Mouse (Mus musculus) neural tube, embryonic 15.5 days (tissue): ENCODE data around the gene Trmt112. TPM values are rescaled to one million over a fixed set of nuclear protein-coding genes. Genes with fewer than 3 reads are reported as not detected.
"Not testable (repeated sequence)": the region's sequence is repeated elsewhere in the genome, so short reads cannot be mapped to it uniquely, and the experiment has no call there.

Source experiments
- ATAC-seq: fragments of 200-750 bp; cut with Nextera tagmentation; 2 replicates; pipeline ENCODE4 v1.8.0; 2017; ENCODE audit warnings: mild to moderate bottlenecking, moderate TSS enrichment, moderate library complexity; ENCODE audit not compliant: low FRiP score
- H3K27ac ChIP-seq: fragments of 300-500 bp; sonication (generic); replicated peaks from 2 replicates; pipeline ENCODE4 v1.5.1; 2015; ENCODE audit warnings: mild to moderate bottlenecking, inconsistent platforms
- H3K27me3 ChIP-seq: fragments of 300-500 bp; sonication (generic); replicated peaks from 2 replicates; pipeline ENCODE4 v1.6.1; 2015; ENCODE audit warnings: inconsistent platforms
- H3K36me3 ChIP-seq: fragments of 300-500 bp; sonication (generic); 2 replicates; pipeline ENCODE4 v1.6.1; 2015; ENCODE audit warnings: inconsistent platforms
- H3K4me1 ChIP-seq: fragments of 300-500 bp; sonication (generic); 2 replicates; pipeline ENCODE4 v1.6.1; 2015; ENCODE audit warnings: inconsistent platforms
- H3K4me2 ChIP-seq: fragments of 300-500 bp; sonication (generic); 2 replicates; pipeline ENCODE4 v1.6.1; 2015; ENCODE audit warnings: inconsistent platforms, mild to moderate bottlenecking, moderate library complexity
- H3K4me3 ChIP-seq: fragments of 300-500 bp; sonication (generic); replicated peaks from 2 replicates; pipeline ENCODE4 v1.5.1; 2015; ENCODE audit warnings: mild to moderate bottlenecking, inconsistent platforms
- H3K9ac ChIP-seq: fragments of 300-500 bp; sonication (generic); replicated peaks from 2 replicates; pipeline ENCODE4 v1.6.1; 2015; ENCODE audit warnings: mild to moderate bottlenecking, inconsistent platforms
- H3K9me3 ChIP-seq: fragments of 300-500 bp; sonication (generic); replicated peaks from 2 replicates; pipeline ENCODE4 v1.6.1; 2016; ENCODE audit warnings: inconsistent platforms
- WGBS: fragments of 180-500 bp; shearing (Covaris S2); methylation state at CpG from one replicate; pipeline ENCODE4 v1.1.7; 2015; ENCODE audit warnings: mixed read lengths; 5-methylcytosine and 5-hydroxymethylcytosine counted together
- polyA plus RNA-seq: library from polyadenylated mRNA; unstranded; fragments of >200 nt; fragmentation: Nextera tagmentation; extraction: Ambion mirVana; gene quantifications from 2 replicates; pipeline ENCODE4 v1.2.1, GENCODE M21; 2015

Gene Trmt112
- polyA plus RNA-seq, 1 experiment from 2014 or later = 103 TPM

- no peak overlapping the region for H3K9ac ChIP-seq
- no peak overlapping the region for H3K4me2 ChIP-seq
- H3K36me3 ChIP-seq = no peaks in the 10 kb centered on the region
- no peak overlapping the region for H3K4me3 ChIP-seq
- H3K27ac ChIP-seq = no peak overlapping the region
- WGBS = 92% methylated on average over 14 of the region's 14 CpGs
- no peaks in the 10 kb centered on the region for H3K27me3 ChIP-seq
- H3K9me3 ChIP-seq = no peaks in the 10 kb centered on the region
- no peak for ATAC-seq
- no peaks in the 10 kb centered on the region for H3K4me1 ChIP-seq
These were observed 15.6 kb upstream of the Trmt112 start for GRCm38 (mm10) chr19:6893731-6894451.

- WGBS = 93% methylated on average over 18 of the region's 18 CpGs
- ATAC-seq, H3K9me3 ChIP-seq, H3K27me3 ChIP-seq, H3K27ac ChIP-seq, H3K36me3 ChIP-seq, H3K9ac ChIP-seq, H3K4me3 ChIP-seq, H3K4me1 ChIP-seq, H3K4me2 ChIP-seq: not testable (repeated sequence)
These were observed 13.7 kb upstream of the Trmt112 start for GRCm38 (mm10) chr19:6895608-6896305.

- WGBS = 76% methylated on average over 4 of the region's 4 CpGs
- Histone ChIP-seq H3K4me2 (no peak overlapping the region), H3K9ac (no peak overlapping the region)
These were observed 9.9 kb upstream of the Trmt112 start for GRCm38 (mm10) chr19:6899641-6900040.

GRCm38 (mm10) chr19:6903031-6903430 lies 6.5 kb upstream of the Trmt112 start:
- no peak for ATAC-seq
- H3K27me3 ChIP-seq = no peaks in the 10 kb centered on the region
- peaks cover 13% of the 10 kb centered on the region for H3K4me1 ChIP-seq
- H3K9me3 ChIP-seq = no peaks in the 10 kb centered on the region
- H3K9ac ChIP-seq = no peak overlapping the region
- WGBS = 100% methylated on average over 1 of the region's 1 CpGs
- H3K4me2 ChIP-seq = no peak overlapping the region
- no peak overlapping the region for H3K4me3 ChIP-seq
- H3K27ac ChIP-seq = no peak overlapping the region
- H3K36me3 ChIP-seq = peaks cover 32% of the 10 kb centered on the region

More at GRCm38 (mm10) chr19:6899641-6900040, 9.9 kb upstream of the Trmt112 start:
- Histone ChIP-seq H3K4me3 (no peak overlapping the region), H3K27me3 (no peaks in the 10 kb centered on the region), H3K9me3 (no peaks in the 10 kb centered on the region), H3K27ac (no peak overlapping the region), H3K36me3 (peaks cover 8% of the 10 kb centered on the region; the same call in 1 of the 2 replicates), H3K4me1 (no peaks in the 10 kb centered on the region)
- ATAC-seq = no peak

- Histone ChIP-seq H3K4me1 (peaks cover 23% of the 10 kb centered on the region), H3K36me3 (peaks cover 32% of the 10 kb centered on the region), H3K9ac (no peak overlapping the region), H3K4me2 (no peak overlapping the region), H3K4me3 (no peak overlapping the region), H3K9me3 (no peaks in the 10 kb centered on the region), H3K27me3 (no peaks in the 10 kb centered on the region), H3K27ac (no peak overlapping the region)
- no peak for ATAC-seq
- 86% methylated on average over 2 of the region's 2 CpGs for WGBS
These were observed 4.7 kb upstream of the Trmt112 start for GRCm38 (mm10) chr19:6904846-6905245.

- 94% methylated on average over 11 of the region's 11 CpGs for WGBS
- no peak overlapping the region for H3K9ac ChIP-seq
- H3K36me3 ChIP-seq = peaks cover 32% of the 10 kb centered on the region
- no peak overlapping the region for H3K4me3 ChIP-seq
- no peak overlapping the region for H3K4me2 ChIP-seq
- H3K27ac ChIP-seq = no peak overlapping the region
- no peaks in the 10 kb centered on the region for H3K27me3 ChIP-seq
- no peaks in the 10 kb centered on the region for H3K9me3 ChIP-seq
- peaks cover 26% of the 10 kb centered on the region for H3K4me1 ChIP-seq
- ATAC-seq = no peak
These were observed 3.9 kb upstream of the Trmt112 start for GRCm38 (mm10) chr19:6905498-6906159.

- no peaks in the 10 kb centered on the region for H3K9me3 ChIP-seq
- H3K27me3 ChIP-seq = no peaks in the 10 kb centered on the region
- ATAC-seq = no peak
- H3K4me3 ChIP-seq = no peak overlapping the region
- no peak overlapping the region for H3K9ac ChIP-seq
- peaks cover 31% of the 10 kb centered on the region for H3K4me1 ChIP-seq
- H3K27ac ChIP-seq = no peak overlapping the region
- peaks cover 34% of the 10 kb centered on the region for H3K36me3 ChIP-seq
- H3K4me2 ChIP-seq = no peak overlapping the region
- 93% methylated on average over 3 of the region's 3 CpGs for WGBS
These were observed 3.3 kb upstream of the Trmt112 start for GRCm38 (mm10) chr19:6906199-6906598.

- WGBS = 92% methylated on average over 8 of the region's 8 CpGs
These were observed 2.4 kb upstream of the Trmt112 start for GRCm38 (mm10) chr19:6907094-6907493.

GRCm38 (mm10) chr19:6907811-6908540 lies 1.5 kb upstream of the Trmt112 start:
- ATAC-seq = no peak
- Histone ChIP-seq H3K27me3 (no peaks in the 10 kb centered on the region), H3K4me3 (peak overlapping the region; percentile 64), H3K4me1 (peaks cover 38% of the 10 kb centered on the region), H3K36me3 (peaks cover 52% of the 10 kb centered on the region), H3K4me2 (peak overlapping the region; percentile 73), H3K9ac (peak overlapping the region; percentile 73; the same call in 1 of the 2 replicates), H3K9me3 (no peaks in the 10 kb centered on the region), H3K27ac (no peak overlapping the region)
- WGBS = 92% methylated on average over 7 of the region's 7 CpGs

More at GRCm38 (mm10) chr19:6907094-6907493, 2.4 kb upstream of the Trmt112 start:
- H3K9ac ChIP-seq = no peak overlapping the region
- H3K4me1 ChIP-seq = peaks cover 38% of the 10 kb centered on the region
- no peaks in the 10 kb centered on the region for H3K27me3 ChIP-seq
- H3K4me2 ChIP-seq = peak overlapping the region; percentile 73; the same call in 1 of the 2 replicates
- H3K9me3 ChIP-seq = no peaks in the 10 kb centered on the region
- no peak for ATAC-seq
- peaks cover 43% of the 10 kb centered on the region for H3K36me3 ChIP-seq
- H3K27ac ChIP-seq = no peak overlapping the region
- no peak overlapping the region for H3K4me3 ChIP-seq

- Histone ChIP-seq H3K4me2 (peak overlapping the region; percentile 73), H3K36me3 (peaks cover 61% of the 10 kb centered on the region), H3K4me3 (peak overlapping the region; percentile 64), H3K27ac (peak overlapping the region; percentile 98), H3K27me3 (no peaks in the 10 kb centered on the region), H3K9me3 (no peaks in the 10 kb centered on the region), H3K4me1 (peaks cover 38% of the 10 kb centered on the region), H3K9ac (peak overlapping the region; percentile 73)
- 8% methylated on average over 11 of the region's 11 CpGs for WGBS
- no peak for ATAC-seq
These were observed 477 bp upstream of the Trmt112 start for GRCm38 (mm10) chr19:6909021-6909420.

GRCm38 (mm10) chr19:6910306-6910705 lies 808 bp downstream of the Trmt112 start:
- H3K4me1 ChIP-seq = peaks cover 38% of the 10 kb centered on the region
- peak; percentile 15 for ATAC-seq
- H3K9me3 ChIP-seq, H3K27me3 ChIP-seq: not testable (repeated sequence)
- H3K36me3 ChIP-seq = peaks cover 50% of the 10 kb centered on the region
- peak overlapping the region; percentile 73 for H3K9ac ChIP-seq
- WGBS = under 1% methylated on average over 24 of the region's 30 CpGs
- H3K4me3 ChIP-seq = peak overlapping the region; percentile 64
- H3K4me2 ChIP-seq = peak overlapping the region; percentile 73
- H3K27ac ChIP-seq = peak overlapping the region; percentile 98
